Mouse (Mus musculus): ENCODE results near the gene Prpsap2. TPM values are rescaled to one million over a fixed set of nuclear protein-coding genes. Genes with fewer than 3 reads are reported as not detected.
A peak's percentile ranks its signal among the peaks of the same experiment; 100 is the strongest.
"Not testable (repeated sequence)": the region's sequence is repeated elsewhere in the genome, so short reads cannot be mapped to it uniquely, and the experiment has no call there.

The Prpsap2 gene
- polyA plus RNA-seq (2015; fragmentation: Nextera tagmentation; extraction: Ambion mirVana): 27.1 and 27.5 TPM in 2 replicates

GRCm38 (mm10) chr11:61761584-61762407 lies at the start of gene Prpsap2:
Gene Prpsap2 (minus strand): TSS chr11:61762088.
- H3K27me3 ChIP-seq (replicated peaks): no peaks in the 10 kb centered on the region
- under 1% methylated on average over 51 of the region's 51 CpGs for WGBS
- peak within 1 kb of the TSS; percentile 63 for H3K4me2 ChIP-seq (replicated peaks)
- H3K9ac ChIP-seq: peak within 1 kb of the TSS; percentile 78
- H3K36me3 ChIP-seq: no peaks in the 10 kb centered on the region
- H3K27ac ChIP-seq: peak within 1 kb of the TSS; percentile 88
- peaks cover 4% of the 10 kb centered on the region; the same call in 1 of the 2 replicates for H3K4me1 ChIP-seq (replicated peaks)
- peak; percentile 96 for ATAC-seq
- H3K9me3 ChIP-seq: no peaks in the 10 kb centered on the region
- peak within 1 kb of the TSS; percentile 66 for H3K4me3 ChIP-seq (replicated peaks)

- H3K4me2 ChIP-seq (replicated peaks): no peak overlapping the region
- H3K4me1 ChIP-seq (replicated peaks): no peaks in the 10 kb centered on the region
- no peaks in the 10 kb centered on the region; the same call in 1 of the 2 replicates for H3K36me3 ChIP-seq
- no peak overlapping the region for H3K27ac ChIP-seq
- H3K9me3 ChIP-seq: no peaks in the 10 kb centered on the region
- H3K9ac ChIP-seq: no peak overlapping the region
- no peak overlapping the region for H3K4me3 ChIP-seq (replicated peaks)
- ATAC-seq: no peak
- 48% methylated on average over 4 of the region's 4 CpGs for WGBS
- H3K27me3 ChIP-seq (replicated peaks): no peaks in the 10 kb centered on the region
Observed at GRCm38 (mm10) chr11:61809793-61810192, 47.9 kb upstream of the Prpsap2 start.

GRCm38 (mm10) chr11:61808551-61809117 lies 46.7 kb upstream of the Prpsap2 start:
- 51% methylated on average over 2 of the region's 2 CpGs for WGBS
- Histone ChIP-seq H3K4me1 (replicated peaks) (no peaks in the 10 kb centered on the region), H3K4me2 (replicated peaks) (no peak overlapping the region), H3K9ac (no peak overlapping the region), H3K9me3 (no peaks in the 10 kb centered on the region), H3K27ac (no peak overlapping the region), H3K4me3 (replicated peaks) (no peak overlapping the region), H3K27me3 (replicated peaks) (no peaks in the 10 kb centered on the region), H3K36me3 (no peaks in the 10 kb centered on the region; the same call in 1 of the 2 replicates)
- ATAC-seq: no peak

GRCm38 (mm10) chr11:61793441-61793840 lies 31.6 kb upstream of the Prpsap2 start:
- H3K4me2 ChIP-seq (replicated peaks): no peak overlapping the region
- no peak overlapping the region for H3K4me3 ChIP-seq (replicated peaks)
- peaks cover 6% of the 10 kb centered on the region for H3K36me3 ChIP-seq
- H3K4me1 ChIP-seq (replicated peaks): no peaks in the 10 kb centered on the region
- 81% methylated on average over 1 of the region's 1 CpGs for WGBS
- no peak for ATAC-seq
- H3K9me3 ChIP-seq: no peaks in the 10 kb centered on the region
- no peak overlapping the region for H3K27ac ChIP-seq
- H3K27me3 ChIP-seq (replicated peaks): no peaks in the 10 kb centered on the region
- H3K9ac ChIP-seq: no peak overlapping the region

GRCm38 (mm10) chr11:61788550-61788949 lies 26.7 kb upstream of the Prpsap2 start:
- Histone ChIP-seq H3K27me3 (replicated peaks) (no peaks in the 10 kb centered on the region), H3K4me1 (replicated peaks) (no peaks in the 10 kb centered on the region), H3K4me2 (replicated peaks) (no peak overlapping the region), H3K4me3 (replicated peaks) (no peak overlapping the region), H3K9ac (no peak overlapping the region), H3K36me3 (peaks cover 6% of the 10 kb centered on the region), H3K9me3 (no peaks in the 10 kb centered on the region), H3K27ac (no peak overlapping the region)
- no peak for ATAC-seq
- 93% methylated on average over 1 of the region's 1 CpGs for WGBS

GRCm38 (mm10) chr11:61782526-61782925 lies 20.6 kb upstream of the Prpsap2 start:
- H3K4me3 ChIP-seq (replicated peaks); H3K9me3 ChIP-seq; H3K4me2 ChIP-seq (replicated peaks); H3K4me1 ChIP-seq (replicated peaks); H3K9ac ChIP-seq; H3K27ac ChIP-seq; ATAC-seq; H3K36me3 ChIP-seq; H3K27me3 ChIP-seq (replicated peaks): not testable (repeated sequence)
- 92% methylated on average over 3 of the region's 3 CpGs for WGBS

GRCm38 (mm10) chr11:61774551-61775149 lies 12.8 kb upstream of the Prpsap2 start:
- Histone ChIP-seq H3K9ac (no peak overlapping the region), H3K27me3 (replicated peaks) (no peaks in the 10 kb centered on the region), H3K4me3 (replicated peaks) (no peak overlapping the region), H3K4me2 (replicated peaks) (no peak overlapping the region), H3K36me3 (peaks cover 6% of the 10 kb centered on the region; the same call in 1 of the 2 replicates), H3K4me1 (replicated peaks) (no peaks in the 10 kb centered on the region), H3K9me3 (no peaks in the 10 kb centered on the region), H3K27ac (0 out of 2 replicates have a peak overlapping the region, but pooled peaks have one; percentile 9)
- no peak for ATAC-seq
- WGBS: 84% methylated on average over 4 of the region's 4 CpGs

GRCm38 (mm10) chr11:61760518-61760917 lies 1.4 kb downstream of the Prpsap2 start:
- ATAC-seq: no peak
- Histone ChIP-seq H3K36me3 (no peaks in the 10 kb centered on the region), H3K9me3 (no peaks in the 10 kb centered on the region), H3K9ac (peak overlapping the region; percentile 78; the same call in 1 of the 2 replicates), H3K27ac (no peak overlapping the region), H3K27me3 (replicated peaks) (no peaks in the 10 kb centered on the region), H3K4me2 (replicated peaks) (peak overlapping the region; percentile 63), H3K4me1 (replicated peaks) (peaks cover 4% of the 10 kb centered on the region; the same call in 1 of the 2 replicates), H3K4me3 (replicated peaks) (no peak overlapping the region)
- WGBS: 69% methylated on average over 5 of the region's 5 CpGs

GRCm38 (mm10) chr11:61757151-61757550 lies 4.7 kb downstream of the Prpsap2 start:
- peaks cover 10% of the 10 kb centered on the region; the same call in 1 of the 2 replicates for H3K36me3 ChIP-seq
- WGBS: 76% methylated on average over 2 of the region's 2 CpGs

GRCm38 (mm10) chr11:61751612-61752011 lies 10.3 kb downstream of the Prpsap2 start:
- ATAC-seq: no peak
- Histone ChIP-seq H3K9ac (no peak overlapping the region), H3K27ac (no peak overlapping the region), H3K4me1 (replicated peaks) (no peaks in the 10 kb centered on the region), H3K4me3 (replicated peaks) (no peak overlapping the region), H3K27me3 (replicated peaks) (no peaks in the 10 kb centered on the region), H3K36me3 (peaks cover 21% of the 10 kb centered on the region), H3K9me3 (no peaks in the 10 kb centered on the region), H3K4me2 (replicated peaks) (no peak overlapping the region)
- 83% methylated on average over 5 of the region's 5 CpGs for WGBS

More at GRCm38 (mm10) chr11:61757151-61757550, 4.7 kb downstream of the Prpsap2 start:
- Histone ChIP-seq H3K4me1 (replicated peaks) (peaks cover 4% of the 10 kb centered on the region; the same call in 1 of the 2 replicates), H3K27ac (no peak overlapping the region), H3K9me3 (no peaks in the 10 kb centered on the region), H3K4me2 (replicated peaks) (no peak overlapping the region), H3K9ac (no peak overlapping the region), H3K27me3 (replicated peaks) (no peaks in the 10 kb centered on the region), H3K4me3 (replicated peaks) (no peak overlapping the region)
- ATAC-seq: no peak

- H3K27me3 ChIP-seq (replicated peaks): no peaks in the 10 kb centered on the region
- 62% methylated on average over 3 of the region's 3 CpGs for WGBS
- ATAC-seq: no peak
- H3K9ac ChIP-seq: no peak overlapping the region
- peaks cover 15% of the 10 kb centered on the region for H3K36me3 ChIP-seq
- no peaks in the 10 kb centered on the region for H3K9me3 ChIP-seq
- no peaks in the 10 kb centered on the region for H3K4me1 ChIP-seq (replicated peaks)
- H3K4me2 ChIP-seq (replicated peaks): no peak overlapping the region
- no peak overlapping the region for H3K4me3 ChIP-seq (replicated peaks)
- H3K27ac ChIP-seq: no peak overlapping the region
Observed at GRCm38 (mm10) chr11:61747161-61747560, 14.7 kb downstream of the Prpsap2 start.

GRCm38 (mm10) chr11:61745781-61746180 lies 16.1 kb downstream of the Prpsap2 start:
- Histone ChIP-seq H3K9ac (no peak overlapping the region), H3K36me3 (peaks cover 14% of the 10 kb centered on the region), H3K27me3 (replicated peaks) (no peaks in the 10 kb centered on the region), H3K4me2 (replicated peaks) (no peak overlapping the region), H3K4me3 (replicated peaks) (no peak overlapping the region), H3K4me1 (replicated peaks) (no peaks in the 10 kb centered on the region), H3K27ac (no peak overlapping the region), H3K9me3 (no peaks in the 10 kb centered on the region)
- no peak for ATAC-seq
- WGBS: 93% methylated on average over 9 of the region's 9 CpGs
